Mouse (Mus musculus): ENCODE measurements at regions not wholly inside any gene's neighbourhood (a gene's known extent, or its start where the extent isn't known, plus 50 kb on each side); places are given as distances from the start of the nearest gene placed in this dataset.

DNA sequence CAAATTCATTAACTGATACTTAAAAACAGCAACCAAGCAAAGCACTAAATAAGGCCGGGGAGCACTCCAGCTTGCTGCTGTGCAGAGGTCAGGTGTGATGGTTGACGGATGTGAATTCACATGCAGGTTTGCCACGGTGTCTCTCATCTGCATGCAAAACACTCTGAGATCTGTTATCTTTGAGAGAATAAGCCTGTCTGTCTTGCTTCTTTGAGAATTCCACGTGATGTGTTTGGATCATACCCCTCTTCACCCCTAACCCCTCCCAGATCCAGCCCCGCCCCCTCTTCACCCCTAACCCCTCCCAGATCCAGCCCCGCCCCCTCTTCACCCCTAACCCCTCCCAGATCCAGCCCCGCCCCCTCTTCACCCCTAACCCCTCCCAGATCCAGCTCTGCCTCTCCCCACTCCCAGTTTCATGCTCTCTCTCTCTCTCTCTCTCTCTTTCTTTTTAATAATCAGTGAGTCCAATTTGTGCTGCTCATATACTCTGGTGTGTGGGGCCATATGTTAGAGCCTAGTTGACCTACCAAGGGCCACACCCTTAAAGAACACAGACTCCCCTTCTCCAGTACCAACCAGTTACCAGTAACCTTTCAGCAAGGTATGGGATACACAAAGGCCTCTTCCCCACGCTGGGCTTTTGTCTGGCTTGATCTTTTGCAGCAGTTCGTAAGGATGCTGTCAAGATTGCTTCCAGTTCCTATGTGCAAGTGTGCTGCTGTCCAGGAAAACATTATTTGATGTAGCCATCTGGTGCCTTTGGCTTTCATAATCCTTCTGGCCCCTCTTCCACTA is 73.1 kb upstream of the Hnrnpk start:
- ATAC-seq = no peak
- H3K9me3 ChIP-seq (ENCODE audit: control insufficient read depth, low read length) = no peaks in the 10 kb centered on the region
- H3K4me2 ChIP-seq (ENCODE audit: low read length) = no peak overlapping the region
- no peak overlapping the region for H3K27ac ChIP-seq (ENCODE audit: low read depth, low read length)
- no peak overlapping the region for H3K9ac ChIP-seq (ENCODE audit: low read depth, low read length)
- H3K4me1 ChIP-seq (ENCODE audit: control insufficient read depth, insufficient read depth, low read depth, low read length) = peaks cover 7% of the 10 kb centered on the region
- H3K36me3 ChIP-seq (ENCODE audit: control insufficient read depth, insufficient read depth, low read length) = no peaks in the 10 kb centered on the region
- WGBS = 40% methylated on average over 8 of the region's 9 CpGs
- H3K4me3 ChIP-seq (ENCODE audit: low read length) = no peak overlapping the region
- peaks cover 2% of the 10 kb centered on the region for H3K27me3 ChIP-seq (replicated peaks; ENCODE audit: control insufficient read depth, insufficient read depth, low read length)

DNA sequence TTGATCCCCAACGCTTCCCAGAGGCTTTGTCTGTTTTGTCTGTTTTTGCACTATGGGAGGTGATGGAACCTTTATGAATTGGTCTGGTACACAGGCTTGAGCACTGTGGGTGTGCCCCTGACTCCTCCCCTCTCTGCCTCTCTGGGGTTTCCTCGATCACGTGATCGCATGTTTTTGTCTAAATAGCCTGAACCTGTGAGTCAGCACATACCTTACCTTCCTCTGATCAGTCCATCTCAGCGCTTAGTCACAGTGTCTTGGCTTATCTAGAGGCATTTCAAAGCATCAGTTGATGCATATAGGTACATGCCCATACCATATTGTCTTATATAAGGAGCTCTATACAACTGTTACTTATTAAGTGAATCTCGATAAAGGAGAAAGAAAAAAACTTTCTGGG is 72.4 kb upstream of the Hnrnpk start:
- Histone ChIP-seq H3K4me2 (ENCODE audit: low read length) (no peak overlapping the region), H3K9me3 (ENCODE audit: control insufficient read depth, low read length) (no peaks in the 10 kb centered on the region), H3K4me3 (ENCODE audit: low read length) (no peak overlapping the region), H3K27me3 (replicated peaks; ENCODE audit: control insufficient read depth, insufficient read depth, low read length) (peaks cover 4% of the 10 kb centered on the region), H3K9ac (ENCODE audit: low read depth, low read length) (no peak overlapping the region), H3K36me3 (ENCODE audit: control insufficient read depth, insufficient read depth, low read length) (no peaks in the 10 kb centered on the region), H3K4me1 (ENCODE audit: control insufficient read depth, insufficient read depth, low read depth, low read length) (peaks cover 7% of the 10 kb centered on the region), H3K27ac (ENCODE audit: low read depth, low read length) (no peak overlapping the region)
- no peak for ATAC-seq
- 42% methylated on average over 6 of the region's 6 CpGs for WGBS

GRCm38 (mm10) chr13:58472455-58472854 is 69.3 kb upstream of the Hnrnpk start:
- Histone ChIP-seq H3K27me3 (replicated peaks; ENCODE audit: control insufficient read depth, insufficient read depth, low read length) (peaks cover 4% of the 10 kb centered on the region), H3K9me3 (ENCODE audit: control insufficient read depth, low read length) (peaks cover 3% of the 10 kb centered on the region; the same call in 1 of the 2 replicates), H3K36me3 (ENCODE audit: control insufficient read depth, insufficient read depth, low read length) (no peaks in the 10 kb centered on the region), H3K9ac (ENCODE audit: low read depth, low read length) (no peak overlapping the region), H3K4me2 (ENCODE audit: low read length) (no peak overlapping the region), H3K4me1 (ENCODE audit: control insufficient read depth, insufficient read depth, low read depth, low read length) (peaks cover 5% of the 10 kb centered on the region), H3K27ac (ENCODE audit: low read depth, low read length) (no peak overlapping the region), H3K4me3 (ENCODE audit: low read length) (no peak overlapping the region)
- 74% methylated on average over 14 of the region's 14 CpGs for WGBS
- no peak for ATAC-seq

- H3K4me1 ChIP-seq (ENCODE audit: control insufficient read depth, insufficient read depth, low read depth, low read length) = peaks cover 5% of the 10 kb centered on the region
Measured at GRCm38 (mm10) chr13:58471704-58472103, 68.6 kb upstream of the Hnrnpk start.

DNA sequence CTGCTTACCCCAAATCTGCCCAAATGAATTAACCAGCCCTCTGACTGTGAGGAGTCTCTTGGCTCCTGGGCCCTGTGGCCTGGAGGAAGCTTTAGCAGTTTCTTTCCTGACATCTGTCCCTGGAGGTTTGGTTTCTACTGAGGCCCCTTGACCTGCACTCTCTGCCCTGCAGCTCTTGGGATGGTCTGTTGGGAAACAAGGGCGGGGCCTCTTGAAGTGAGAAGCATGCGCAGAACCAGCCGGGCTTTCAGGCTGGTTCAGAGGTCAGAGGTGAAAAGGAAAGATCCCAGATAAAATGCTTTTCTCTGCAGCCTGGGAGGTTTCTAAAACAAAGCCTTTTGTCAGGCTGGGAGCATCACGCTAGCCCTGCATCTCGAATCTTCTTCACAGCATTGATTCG is 66.6 kb upstream of the Hnrnpk start:
- no peak overlapping the region for H3K4me2 ChIP-seq (ENCODE audit: low read length)
- H3K4me3 ChIP-seq (ENCODE audit: low read length) = no peak overlapping the region
- 20% methylated on average over 6 of the region's 6 CpGs for WGBS
- peaks cover 8% of the 10 kb centered on the region for H3K4me1 ChIP-seq (ENCODE audit: control insufficient read depth, insufficient read depth, low read depth, low read length)
- H3K9ac ChIP-seq (ENCODE audit: low read depth, low read length) = no peak overlapping the region
- H3K27me3 ChIP-seq (replicated peaks; ENCODE audit: control insufficient read depth, insufficient read depth, low read length) = peaks cover 4% of the 10 kb centered on the region
- no peak overlapping the region for H3K27ac ChIP-seq (ENCODE audit: low read depth, low read length)
- H3K9me3 ChIP-seq (ENCODE audit: control insufficient read depth, low read length) = peaks cover 3% of the 10 kb centered on the region; the same call in 1 of the 2 replicates
- no peak for ATAC-seq
- no peaks in the 10 kb centered on the region for H3K36me3 ChIP-seq (ENCODE audit: control insufficient read depth, insufficient read depth, low read length)

More at GRCm38 (mm10) chr13:58471704-58472103, 68.6 kb upstream of the Hnrnpk start:
- H3K4me3 ChIP-seq (ENCODE audit: low read length) = peak overlapping the region; percentile 37
- no peak overlapping the region for H3K27ac ChIP-seq (ENCODE audit: low read depth, low read length)
- peak overlapping the region; percentile 43 for H3K9ac ChIP-seq (ENCODE audit: low read depth, low read length)
- peaks cover 3% of the 10 kb centered on the region; the same call in 1 of the 2 replicates for H3K9me3 ChIP-seq (ENCODE audit: control insufficient read depth, low read length)
- ATAC-seq = no peak; the same call in 1 of the 2 replicates
- H3K27me3 ChIP-seq (replicated peaks; ENCODE audit: control insufficient read depth, insufficient read depth, low read length) = peaks cover 4% of the 10 kb centered on the region
- WGBS = under 1% methylated on average over 16 of the region's 16 CpGs
- no peaks in the 10 kb centered on the region for H3K36me3 ChIP-seq (ENCODE audit: control insufficient read depth, insufficient read depth, low read length)
- H3K4me2 ChIP-seq (ENCODE audit: low read length) = peak overlapping the region; percentile 71

DNA sequence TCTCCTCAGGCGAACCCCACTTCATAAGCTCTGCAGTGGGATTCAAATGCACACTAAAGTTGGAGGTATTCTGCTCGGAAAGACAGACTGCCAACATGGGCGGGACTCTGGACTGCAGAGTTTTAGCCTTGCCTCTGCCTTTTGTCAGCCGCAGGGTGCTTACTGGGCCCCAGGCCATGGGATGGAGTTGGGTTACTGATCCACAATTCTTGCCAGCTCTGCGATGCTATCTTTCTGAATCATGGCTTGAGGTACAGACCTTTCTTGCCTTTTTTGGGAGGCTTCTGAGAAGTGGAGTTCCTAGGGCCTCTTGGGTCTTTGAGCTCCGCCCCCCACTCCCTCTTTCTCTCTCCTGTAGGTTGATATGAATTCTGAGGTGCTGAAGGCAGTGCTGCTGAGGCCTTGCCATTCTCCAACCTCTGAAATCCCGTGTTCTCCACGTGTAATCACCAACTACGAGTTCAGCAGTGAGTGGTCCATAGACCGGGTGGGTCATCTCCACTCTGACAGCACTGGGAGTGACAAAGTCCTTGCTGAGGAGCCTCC is 64.0 kb upstream of the Hnrnpk start:
- Histone ChIP-seq H3K4me1 (ENCODE audit: control insufficient read depth, insufficient read depth, low read depth, low read length) (peaks cover 8% of the 10 kb centered on the region), H3K9ac (ENCODE audit: low read depth, low read length) (no peak overlapping the region), H3K4me3 (ENCODE audit: low read length) (no peak overlapping the region), H3K9me3 (ENCODE audit: control insufficient read depth, low read length) (peaks cover 3% of the 10 kb centered on the region; the same call in 1 of the 2 replicates), H3K27ac (ENCODE audit: low read depth, low read length) (no peak overlapping the region), H3K27me3 (replicated peaks; ENCODE audit: control insufficient read depth, insufficient read depth, low read length) (peaks cover 2% of the 10 kb centered on the region; the same call in 1 of the 2 replicates), H3K36me3 (ENCODE audit: control insufficient read depth, insufficient read depth, low read length) (no peaks in the 10 kb centered on the region), H3K4me2 (ENCODE audit: low read length) (no peak overlapping the region)
- WGBS = 87% methylated on average over 10 of the region's 10 CpGs
- no peak for ATAC-seq

GRCm38 (mm10) chr13:58465206-58466104 is 62.3 kb upstream of the Hnrnpk start:
- no peak overlapping the region for H3K4me2 ChIP-seq (ENCODE audit: low read length)
- H3K4me3 ChIP-seq (ENCODE audit: low read length) = no peak overlapping the region
- peaks cover 3% of the 10 kb centered on the region; the same call in 1 of the 2 replicates for H3K9me3 ChIP-seq (ENCODE audit: control insufficient read depth, low read length)
- peak; percentile 75 for ATAC-seq
- H3K27me3 ChIP-seq (replicated peaks; ENCODE audit: control insufficient read depth, insufficient read depth, low read length) = no peaks in the 10 kb centered on the region; the same call in 1 of the 2 replicates
- H3K4me1 ChIP-seq (ENCODE audit: control insufficient read depth, insufficient read depth, low read depth, low read length) = peaks cover 3% of the 10 kb centered on the region
- H3K27ac ChIP-seq (ENCODE audit: low read depth, low read length) = peak overlapping the region; percentile 29
- H3K36me3 ChIP-seq (ENCODE audit: control insufficient read depth, insufficient read depth, low read length) = no peaks in the 10 kb centered on the region
- WGBS = 62% methylated on average over 13 of the region's 13 CpGs
- H3K9ac ChIP-seq (ENCODE audit: low read depth, low read length) = no peak overlapping the region
